Mouse (Mus musculus) liver, postnatal 0 days (tissue): ENCODE data around the gene Phyhd1. TPM values are rescaled to one million over a fixed set of nuclear protein-coding genes. Genes with fewer than 3 reads are reported as not detected.

Experiments used
- ATAC-seq: fragments of 200-750 bp; cut with Nextera tagmentation; 2 replicates; pipeline ENCODE4 v1.8.0; 2017; ENCODE audit warnings: mild to moderate bottlenecking, moderate library complexity
- DNase-seq: peaks from one replicate; pipeline ENCODE4 v3.0.0-alpha.2; 2016
- H3K27ac ChIP-seq: fragments of 300-500 bp; sonication (generic); 2 replicates; pipeline ENCODE4 v1.5.1; 2014; ENCODE audit warnings: antibody characterized with exemption, moderate library complexity, mild to moderate bottlenecking, low read depth
- H3K27me3 ChIP-seq: fragments of 300-500 bp; sonication (generic); 2 replicates; pipeline ENCODE4 v1.6.1; 2014; ENCODE audit warnings: low read length, control low read depth, mixed read lengths; ENCODE audit not compliant: insufficient read depth
- H3K36me3 ChIP-seq: fragments of 300-500 bp; sonication (generic); replicated peaks from 2 replicates; pipeline ENCODE4 v1.6.1; 2014; ENCODE audit warnings: mild to moderate bottlenecking, control low read depth, low read length, moderate library complexity, mixed read lengths; ENCODE audit not compliant: insufficient read depth
- H3K4me1 ChIP-seq: fragments of 300-500 bp; sonication (generic); 2 replicates; pipeline ENCODE4 v1.6.1; 2014; ENCODE audit warnings: antibody characterized with exemption, mild to moderate bottlenecking, control low read depth; ENCODE audit not compliant: insufficient read depth
- H3K4me2 ChIP-seq: fragments of 300-500 bp; sonication (generic); 2 replicates; pipeline ENCODE4 v1.6.1; 2014; ENCODE audit warnings: low read depth, mild to moderate bottlenecking, low read length, moderate library complexity, mixed read lengths
- H3K4me3 ChIP-seq: fragments of 300-500 bp; sonication (generic); 2 replicates; pipeline ENCODE4 v1.5.1; 2014; ENCODE audit warnings: low read depth, low read length
- H3K9ac ChIP-seq: fragments of 300-500 bp; sonication (generic); replicated peaks from 2 replicates; pipeline ENCODE4 v1.6.1; 2014; ENCODE audit warnings: mild to moderate bottlenecking, moderate library complexity
- H3K9me3 ChIP-seq: fragments of 300-500 bp; sonication (generic); 2 replicates; pipeline ENCODE4 v1.6.1; 2016; ENCODE audit warnings: mild to moderate bottlenecking, control low read depth, low read length, mixed read lengths
- CTCF ChIP-seq: sonication (generic); IDR thresholded peaks from 2 replicates; pipeline ENCODE4 v1.5.1; 2016; ENCODE audit warnings: antibody characterized with exemption, low read depth
- EP300 ChIP-seq: IDR thresholded peaks from 2 replicates; pipeline ENCODE4 v1.6.1; 2016; ENCODE audit warnings: antibody characterized with exemption, low read depth, mild to moderate bottlenecking
- WGBS: fragments of 180-500 bp; shearing (Covaris S2); extraction: QIAGEN DNeasy Blood & Tissue Kit; methylation state at CpG from one replicate; pipeline ENCODE4 v1.1.7; 2014; ENCODE audit not compliant: insufficient replicate concordance; 5-methylcytosine and 5-hydroxymethylcytosine counted together
- polyA plus RNA-seq: library from polyadenylated mRNA; unstranded; fragments of >200 nt; fragmentation: Nextera tagmentation; extraction: Ambion mirVana; gene quantifications from 2 replicates; pipeline ENCODE4 v1.2.1, GENCODE M21; 2015

Gene Phyhd1
- polyA plus RNA-seq, 1 experiment from 2014 or later = 23.2 TPM

DNA sequence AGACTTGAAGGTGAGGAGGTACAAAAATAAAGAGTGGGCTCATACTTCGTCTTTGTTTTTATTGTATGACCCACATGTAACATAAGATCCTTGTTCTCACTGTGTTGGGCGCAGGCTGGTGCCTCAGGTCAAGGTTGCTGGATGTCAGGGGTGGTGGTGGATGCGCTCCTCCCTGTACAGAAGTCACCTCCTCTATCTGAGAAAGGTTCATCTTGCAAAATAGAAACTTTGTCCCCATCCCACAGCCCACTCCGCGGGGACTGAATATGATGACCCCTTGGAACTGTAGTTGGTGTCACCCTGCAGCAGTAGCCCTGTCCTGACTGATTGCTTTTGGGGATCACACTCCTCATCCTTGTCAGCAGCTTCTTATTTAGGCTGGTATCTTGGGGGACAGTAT lies 19.0 kb upstream of the Phyhd1 start:
- TF ChIP-seq CTCF (no peak), EP300 (no peak)
- no peak overlapping the region for H3K4me3 ChIP-seq
- ATAC-seq (peak; percentile 18; the same call in 1 of the 2 replicates), DNase-seq (no peak)
- H3K9me3 ChIP-seq = no peaks in the 10 kb centered on the region
- peaks cover 43% of the 10 kb centered on the region for H3K4me1 ChIP-seq
- no peaks in the 10 kb centered on the region for H3K27me3 ChIP-seq
- H3K36me3 ChIP-seq = peaks cover 50% of the 10 kb centered on the region
- no peak overlapping the region for H3K9ac ChIP-seq
- 0 out of 2 replicates have a peak overlapping the region, but pooled peaks have one; percentile 7 for H3K27ac ChIP-seq
- 77% methylated on average over 5 of the region's 5 CpGs for WGBS
- H3K4me2 ChIP-seq = no peak overlapping the region

DNA sequence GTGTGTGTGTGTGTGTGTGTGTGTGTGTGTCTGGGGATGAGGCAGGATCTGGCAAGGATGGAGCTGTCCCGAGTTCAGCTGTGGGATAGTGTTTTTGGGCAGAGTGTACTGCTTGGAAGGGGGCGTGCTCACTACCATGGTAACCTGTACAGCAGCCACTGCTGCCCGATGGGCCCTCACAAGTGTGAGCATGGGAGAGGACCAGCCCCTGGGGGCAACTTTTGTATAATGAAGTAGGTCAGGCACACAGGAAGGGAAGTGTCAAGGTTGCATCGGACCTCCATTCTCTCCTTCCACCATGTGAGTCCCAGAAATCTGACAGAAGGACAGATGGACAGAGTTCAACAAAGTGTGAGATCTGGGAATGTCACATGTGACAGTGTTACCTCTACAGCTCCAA lies 18.3 kb upstream of the Phyhd1 start:
- Histone ChIP-seq H3K4me2 (no peak overlapping the region), H3K4me3 (no peak overlapping the region), H3K9ac (no peak overlapping the region), H3K27me3 (no peaks in the 10 kb centered on the region), H3K4me1 (peaks cover 46% of the 10 kb centered on the region), H3K9me3 (no peaks in the 10 kb centered on the region), H3K27ac (no peak overlapping the region), H3K36me3 (peaks cover 49% of the 10 kb centered on the region)
- TF ChIP-seq EP300 (no peak), CTCF (no peak)
- 56% methylated on average over 4 of the region's 4 CpGs for WGBS
- DNase-seq (no peak), ATAC-seq (no peak)

DNA sequence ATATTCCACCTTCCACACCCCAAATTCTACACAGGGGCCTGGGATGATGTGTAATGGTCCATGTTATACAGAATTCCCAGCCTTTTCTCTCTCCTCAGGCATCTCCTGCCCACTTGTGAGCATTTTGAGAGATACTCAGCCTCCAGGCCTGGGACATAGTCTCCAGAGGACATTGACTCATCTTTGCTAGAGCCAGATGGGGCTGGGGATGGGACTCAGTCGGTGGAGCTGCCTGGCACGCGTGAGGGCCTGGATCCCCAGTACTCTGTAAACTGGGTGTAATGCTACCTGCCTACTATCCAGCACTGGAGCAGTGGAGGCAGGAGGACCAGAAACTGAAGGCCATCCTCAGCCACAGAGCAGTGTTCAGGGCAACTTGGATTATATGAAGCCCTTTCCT lies 16.8 kb upstream of the Phyhd1 start:
- H3K36me3 ChIP-seq = peaks cover 36% of the 10 kb centered on the region
- TF ChIP-seq CTCF (no peak), EP300 (no peak)
- H3K27me3 ChIP-seq = no peaks in the 10 kb centered on the region
- H3K27ac ChIP-seq = no peak overlapping the region
- ATAC-seq (no peak), DNase-seq (no peak)
- H3K9me3 ChIP-seq = no peaks in the 10 kb centered on the region
- H3K4me3 ChIP-seq = no peak overlapping the region
- WGBS = 92% methylated on average over 3 of the region's 3 CpGs
- peaks cover 34% of the 10 kb centered on the region for H3K4me1 ChIP-seq
- no peak overlapping the region for H3K4me2 ChIP-seq
- H3K9ac ChIP-seq = peak overlapping the region; percentile 21

DNA sequence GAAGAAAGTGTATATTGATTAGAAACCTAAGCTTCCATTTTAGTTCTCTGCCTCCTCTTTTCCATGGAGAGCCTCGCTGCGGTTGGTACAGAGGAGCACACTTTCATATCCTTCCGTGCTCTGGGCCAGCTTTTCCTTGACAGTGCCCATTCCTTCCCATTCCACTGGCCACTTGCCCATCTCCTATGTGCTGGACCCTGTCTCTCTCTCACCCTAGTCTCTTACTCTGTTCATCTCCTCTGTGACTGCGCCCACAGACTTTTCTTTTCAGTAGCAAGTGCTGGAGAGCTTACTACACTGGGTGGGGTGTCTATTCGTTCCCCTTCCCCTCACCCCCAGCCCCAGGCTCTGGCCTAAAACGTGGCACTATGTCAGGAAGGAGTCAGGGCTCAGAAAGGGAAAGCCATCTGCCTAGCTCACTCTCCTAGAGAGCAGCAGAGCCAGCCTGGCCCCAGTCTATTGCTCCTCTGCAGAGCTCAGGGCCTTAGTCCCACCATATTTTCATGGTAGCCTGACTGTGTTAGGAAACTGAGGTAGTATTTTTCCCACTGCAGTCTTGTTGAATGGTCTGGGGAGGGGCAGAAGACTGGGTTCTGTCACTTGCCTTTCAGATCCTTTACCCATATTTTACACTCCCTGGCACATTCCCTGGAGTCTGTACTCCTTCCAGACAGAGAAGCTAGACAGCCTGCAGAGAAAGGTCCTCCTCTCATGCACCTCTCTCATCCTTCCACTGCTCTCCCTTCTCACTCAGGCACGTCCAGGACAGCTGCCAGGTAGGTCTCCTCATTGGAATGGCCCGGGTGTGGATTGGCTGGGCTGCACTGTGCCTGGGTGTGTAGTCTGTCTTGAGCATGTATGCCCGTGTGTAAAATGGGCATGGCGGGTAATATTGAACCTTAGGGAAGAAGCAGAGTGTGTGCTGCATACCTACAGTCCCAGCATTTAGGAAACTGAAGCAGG lies 15.6 kb upstream of the Phyhd1 start:
- no peak overlapping the region for H3K4me2 ChIP-seq
- H3K9me3 ChIP-seq = no peaks in the 10 kb centered on the region
- H3K27ac ChIP-seq = no peak overlapping the region; the same call in 1 of the 2 replicates
- no peak overlapping the region for H3K9ac ChIP-seq
- H3K36me3 ChIP-seq = peaks cover 41% of the 10 kb centered on the region
- no peak overlapping the region for H3K4me3 ChIP-seq
- DNase-seq = no peak
- WGBS = 79% methylated on average over 10 of the region's 10 CpGs
- H3K27me3 ChIP-seq = no peaks in the 10 kb centered on the region
- H3K4me1 ChIP-seq = peaks cover 26% of the 10 kb centered on the region
- ATAC-seq = no peak
- TF ChIP-seq CTCF = no peak
- TF ChIP-seq EP300 = no peak

DNA sequence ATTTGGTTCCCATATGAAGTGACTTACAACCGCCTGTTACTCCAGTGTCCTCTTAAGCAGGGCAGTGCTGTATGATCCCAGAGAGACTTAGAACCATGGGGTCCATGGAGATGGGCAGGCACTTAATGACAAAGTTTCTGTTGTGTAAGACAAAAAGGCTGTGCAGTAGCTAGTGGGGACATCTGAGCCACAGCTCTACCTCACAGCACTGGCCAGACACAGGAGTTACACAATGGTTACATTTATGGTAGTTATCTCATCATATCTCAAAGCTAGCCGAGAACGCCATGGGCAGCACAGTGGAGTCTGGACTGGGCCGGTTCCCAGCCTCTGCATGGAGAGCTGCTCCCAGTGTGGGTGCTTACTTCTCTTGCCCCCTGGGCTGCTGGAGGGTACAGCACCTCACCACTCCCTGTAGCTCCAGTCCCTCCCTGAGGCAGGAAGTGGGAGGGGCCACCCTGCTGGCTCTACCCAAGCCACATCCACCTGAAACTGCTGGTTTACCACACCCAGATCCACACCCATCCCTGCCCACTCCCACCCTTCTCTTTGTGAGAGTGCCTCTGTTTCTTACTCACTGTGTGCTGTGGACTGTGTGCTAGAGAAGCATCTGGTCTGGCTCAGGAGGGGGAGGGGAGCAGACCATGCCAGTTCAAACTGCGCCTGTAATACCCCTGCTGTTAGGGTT lies 14.4 kb upstream of the Phyhd1 start:
- peak; percentile 64 for ATAC-seq
- WGBS = 47% methylated on average over 5 of the region's 5 CpGs
- H3K4me2 ChIP-seq = no peak overlapping the region

DNA sequence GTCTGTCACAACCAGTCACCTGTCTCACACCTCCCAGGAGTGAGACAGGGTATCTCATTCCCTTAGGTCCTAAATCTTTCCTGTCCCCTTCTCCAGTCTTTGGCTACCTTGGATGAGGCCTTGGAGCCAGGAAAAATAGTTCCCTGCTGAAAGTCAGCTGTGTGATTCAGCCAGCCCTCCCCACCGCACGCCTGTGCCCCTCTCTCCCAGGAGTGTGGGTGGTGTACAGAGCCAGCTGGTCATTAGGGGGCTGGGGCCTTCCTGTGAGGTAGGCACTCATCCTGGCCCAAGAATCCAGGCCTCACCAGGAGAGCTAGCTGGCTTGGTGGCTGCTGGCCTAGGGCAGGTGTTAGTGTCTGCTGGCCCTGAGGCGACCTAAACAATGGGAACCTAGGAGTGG lies 13.5 kb upstream of the Phyhd1 start:
- ATAC-seq = no peak
- Histone ChIP-seq H3K9me3 (no peaks in the 10 kb centered on the region), H3K36me3 (peaks cover 55% of the 10 kb centered on the region), H3K4me3 (no peak overlapping the region), H3K4me1 (peaks cover 12% of the 10 kb centered on the region), H3K4me2 (no peak overlapping the region), H3K9ac (no peak overlapping the region), H3K27me3 (no peaks in the 10 kb centered on the region), H3K27ac (no peak overlapping the region)
- WGBS = 71% methylated on average over 3 of the region's 3 CpGs
- TF ChIP-seq EP300 = no peak
- TF ChIP-seq CTCF = no peak
- no peak for DNase-seq

More for the DNA sequence above, 14.4 kb upstream of the Phyhd1 start:
- H3K36me3 ChIP-seq = peaks cover 50% of the 10 kb centered on the region
- no peak overlapping the region for H3K9ac ChIP-seq
- peak overlapping the region; percentile 24; the same call in 1 of the 2 replicates for H3K27ac ChIP-seq
- no peaks in the 10 kb centered on the region for H3K27me3 ChIP-seq
- H3K4me3 ChIP-seq = no peak overlapping the region
- DNase-seq = peak; percentile 68
- no peaks in the 10 kb centered on the region for H3K9me3 ChIP-seq
- TF ChIP-seq CTCF (no peak), EP300 (no peak)
- H3K4me1 ChIP-seq = peaks cover 15% of the 10 kb centered on the region
